Mouse (Mus musculus): ENCODE results near the gene Akirin1.

Akirin1 gene

GRCm38 (mm10) chr4:123750152-123750651, at the start of gene Akirin1:
Gene Akirin1, minus strand, starts transcription at chr4:123750345.
- peak; percentile 94 to 98 for DNase-seq (ENCODE audit: low spot score in 2 of 2)

GRCm38 (mm10) chr4:123797856-123798255, 47.7 kb upstream of the Akirin1 start:
- peak; percentile 50 to 66 for DNase-seq (ENCODE audit: low spot score in 2 of 2)

- no peak for DNase-seq (ENCODE audit: low spot score in 2 of 2)
These were observed 47.3 kb upstream of the Akirin1 start for GRCm38 (mm10) chr4:123797403-123797802.

GRCm38 (mm10) chr4:123795057-123795456, 44.9 kb upstream of the Akirin1 start:
- no peak for DNase-seq (ENCODE audit: low spot score in 2 of 2)

GRCm38 (mm10) chr4:123793136-123793535, 43.0 kb upstream of the Akirin1 start:
- peak in 1 of 2 experiments; percentile 11 for DNase-seq (ENCODE audit: low spot score in 2 of 2)

- no peak for DNase-seq (ENCODE audit: low spot score in 2 of 2)
These were observed 42.5 kb upstream of the Akirin1 start for GRCm38 (mm10) chr4:123792666-123793065.

- DNase-seq (ENCODE audit: low spot score in 2 of 2): peak in 1 of 2 experiments; percentile 57
These were observed 37.2 kb upstream of the Akirin1 start, which contains the start of gene Rhbdl2 for GRCm38 (mm10) chr4:123787191-123787985. Gene Rhbdl2, plus strand, starts transcription at chr4:123787874.

GRCm38 (mm10) chr4:123768234-123768633, 18.1 kb upstream of the Akirin1 start:
- DNase-seq (ENCODE audit: low spot score in 2 of 2): no peak

- no peak for DNase-seq (ENCODE audit: low spot score in 2 of 2)
These were observed 17.7 kb upstream of the Akirin1 start for GRCm38 (mm10) chr4:123767807-123768206.

GRCm38 (mm10) chr4:123765071-123765470, 14.9 kb upstream of the Akirin1 start:
- DNase-seq (ENCODE audit: low spot score in 2 of 2): no peak

- DNase-seq (ENCODE audit: low spot score in 2 of 2): no peak
These were observed 8.2 kb upstream of the Akirin1 start for GRCm38 (mm10) chr4:123758306-123758705.

GRCm38 (mm10) chr4:123750707-123751312, 665 bp upstream of the Akirin1 start:
- peak in 1 of 2 experiments; percentile 30 for DNase-seq (ENCODE audit: low spot score in 2 of 2)

- DNase-seq (ENCODE audit: low spot score in 2 of 2): no peak
These were observed 538 bp downstream of the Akirin1 start for GRCm38 (mm10) chr4:123749484-123750130.

- DNase-seq (ENCODE audit: low spot score in 2 of 2): no peak
These were observed 1.3 kb downstream of the Akirin1 start for GRCm38 (mm10) chr4:123748726-123749415.

- DNase-seq (ENCODE audit: low spot score in 2 of 2): no peak
These were observed 4.8 kb downstream of the Akirin1 start for GRCm38 (mm10) chr4:123745221-123745775.

- DNase-seq (ENCODE audit: low spot score in 2 of 2): no peak
These were observed 7.3 kb downstream of the Akirin1 start for GRCm38 (mm10) chr4:123742891-123743290.

- DNase-seq (ENCODE audit: low spot score in 2 of 2): no peak
These were observed 11.4 kb downstream of the Akirin1 start for GRCm38 (mm10) chr4:123738708-123739107.

- no peak for DNase-seq (ENCODE audit: low spot score in 2 of 2)
These were observed 16.6 kb downstream of the Akirin1 start for GRCm38 (mm10) chr4:123733532-123733931.

- no peak for DNase-seq (ENCODE audit: low spot score in 2 of 2)
These were observed 17.2 kb downstream of the Akirin1 start for GRCm38 (mm10) chr4:123732921-123733320.

GRCm38 (mm10) chr4:123732163-123732910, 17.8 kb downstream of the Akirin1 start:
- DNase-seq (ENCODE audit: low spot score in 2 of 2): no peak

- DNase-seq (ENCODE audit: low spot score in 2 of 2): no peak
These were observed 28.4 kb downstream of the Akirin1 start for GRCm38 (mm10) chr4:123721761-123722160.
